ENCODE assay signal across 9 mouse cellular contexts in the genomic region with DNA sequence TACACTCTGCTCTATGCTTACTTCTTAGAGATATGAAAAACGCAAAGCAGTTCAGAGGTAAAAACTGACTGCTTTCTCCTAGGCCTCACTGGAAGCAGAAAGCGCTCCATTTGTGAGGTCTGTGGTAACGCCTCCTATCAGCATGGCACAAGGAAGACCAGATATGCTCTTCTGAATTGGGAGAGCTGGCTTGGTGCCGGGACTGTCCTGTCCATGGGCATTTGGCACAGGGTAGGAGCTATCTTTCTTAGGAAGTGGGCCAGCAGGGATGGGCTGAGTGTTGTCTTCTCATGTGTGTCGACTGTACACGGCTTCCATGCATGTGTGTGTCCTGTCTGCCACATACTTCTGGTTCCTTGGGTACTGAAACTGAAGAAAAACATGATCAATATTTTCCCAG.
"Had no signal": no experiment of that assay in that cellular context is flagged by ENCODE, and none has a peak within 500 bp of the region (broad histone marks: within the 10 kb centered on the region; RNA-seq: fewer than 3 reads in every experiment).

No protein-coding gene starts in this region.

- DNase-seq: kidney, adult 2 months; kidney, postnatal 25 days; layer of hippocampus, adult 9-11 months; liver, postnatal 0 days; lung, embryonic 14.5 days; retina, postnatal 1 day; right cerebral cortex, postnatal 25 days; spleen, adult 18-20 months; thymus, postnatal 25 days had no signal
